Mouse (Mus musculus) thymus, adult 2 months (tissue): Measurements from ENCODE around the gene Ghdc.

Source experiments
- CTCF ChIP-seq: fragments of 200-500 bp; IDR thresholded peaks from 2 replicates; pipeline ENCODE4 v1.5.1; 2012; ENCODE audit warnings: mild to moderate bottlenecking, control low read depth, low read length, moderate library complexity, borderline replicate concordance; ENCODE audit not compliant: control insufficient read depth, poor library complexity, insufficient read depth; ENCODE audit errors: extremely low read depth
- POLR2A ChIP-seq: fragments of 200-500 bp; IDR thresholded peaks from 2 replicates; pipeline ENCODE4 v1.6.1; 2012; ENCODE audit warnings: mild to moderate bottlenecking, low read length, control low read depth, moderate library complexity; ENCODE audit not compliant: control insufficient read depth, poor library complexity, insufficient read depth; ENCODE audit errors: extremely low read depth

DNA sequence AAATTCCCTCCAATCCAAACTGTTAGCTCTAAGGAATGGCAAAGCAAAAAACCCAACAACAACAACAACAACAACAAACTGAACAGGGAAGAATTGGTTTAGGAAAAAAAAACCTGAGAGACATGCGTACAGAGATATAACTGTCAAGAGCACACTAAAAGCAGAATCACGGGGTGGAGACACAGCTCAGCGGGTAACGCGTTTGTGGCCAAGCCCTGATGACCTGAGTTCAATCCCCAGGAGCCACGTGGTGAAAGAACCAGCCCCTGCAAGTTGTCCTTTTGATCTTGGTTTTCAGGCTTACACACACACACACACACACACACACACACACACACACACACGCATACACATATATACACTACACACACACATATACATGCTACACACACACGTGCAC lies 48.3 kb upstream of the Ghdc start:
- TF ChIP-seq CTCF (no peak), POLR2A (no peak)
